Comparison of ENCODE assay signal across 8 mouse cellular contexts in genomic region chr1:42851398-42851767, GRCm38 (mm10). TPM values are rescaled to one million over a fixed set of nuclear protein-coding genes. Genes with fewer than 3 reads are reported as not detected.
DNase-seq lines count a peak whose midpoint lies in the region; ATAC-seq and TF ChIP-seq lines count a peak whose summit lies in the region.

No protein-coding gene starts in this region.

- under 1% methylated on average over 21 of the region's 21 CpGs for WGBS in heart, adult 2 months
- under 1% methylated on average over 21 of the region's 21 CpGs for WGBS in limb, embryonic 15.5 days
- under 1% methylated on average over 21 of the region's 21 CpGs for WGBS in olfactory bulb, adult 2 months

- in situ Hi-C loops in CH12.LX (cut with MboI; ENCODE audit: low pct_ligation_motif_present, low pct_unique_long_range_greater_than_20kb, low sequenced_read_pairs), result no loop called here

- TF ChIP-seq POLR2A in heart, adult 2 months (IDR thresholded peaks at IDR 0.05; ENCODE audit: insufficient read depth, low read depth, low read length), result no peak
- no peak for TF ChIP-seq POLR2A in CH12.LX (IDR thresholded peaks at IDR 0.05; ENCODE audit: low read depth, low read length)
- TF ChIP-seq POLR2A in olfactory bulb, adult 2 months (IDR thresholded peaks at IDR 0.05; ENCODE audit: insufficient read depth, low read depth, low read length), result no peak

- dilution Hi-C loops in CH12.LX (cut with MboI; ENCODE audit: extremely low pct_ligation_motif_present, extremely low pct_unique_long_range_greater_than_20kb, low sequenced_read_pairs), result no loop called here

- intact Hi-C loops in heart, adult 2 months (cut with DNase I), result loop anchor here (10.0 kb wide), 3 partner anchors 243 to 1253 kb away; partner anchors contain the start of genes AI597479, Tex30, Tgfbrap1 and Uxs1
- intact Hi-C loops in heart, postnatal 14 days (cut with DNase I), result no loop called here

- no peaks in the 10 kb centered on the region for H3K27me3 ChIP-seq in heart, adult 2 months (ENCODE audit: control insufficient read depth, insufficient read depth, low read length)
- H3K27me3 ChIP-seq in CH12.LX (replicated peaks), result no peaks in the 10 kb centered on the region
- no peaks in the 10 kb centered on the region for H3K27me3 ChIP-seq in limb, embryonic 15.5 days

- DNase-seq in heart, adult 2 months, result no peak
- no peak for DNase-seq in heart, postnatal 14 days
- DNase-seq in CH12.LX (ENCODE audit: extremely low read depth), result no peak
- no peak for DNase-seq in thymus, postnatal 0 days (ENCODE audit: low spot score)
- no peak for DNase-seq in layer of hippocampus, postnatal 14 days (ENCODE audit: low spot score in 2 of 2)

- H3K9me3 ChIP-seq in CH12.LX (replicated peaks; ENCODE audit: low read length), result no peaks in the 10 kb centered on the region
- no peaks in the 10 kb centered on the region for H3K9me3 ChIP-seq in limb, embryonic 15.5 days

- H3K79me2 ChIP-seq in heart, adult 2 months (replicated peaks; ENCODE audit: control insufficient read depth, insufficient read depth, low read length), result no peaks in the 10 kb centered on the region; the same call in 1 of the 2 replicates
- peaks cover 36% of the 10 kb centered on the region for H3K79me2 ChIP-seq in CH12.LX (replicated peaks; ENCODE audit: control insufficient read depth, extremely low read depth, insufficient read depth, poor library complexity, severe bottlenecking)

- TF ChIP-seq CTCF in heart, adult 2 months (IDR thresholded peaks at IDR 0.05), result no peak
- no peak for TF ChIP-seq CTCF in CH12.LX (conservative IDR thresholded peaks at IDR 0.05 in 1 of 2, IDR thresholded peaks at IDR 0.05 in 1 of 2; ENCODE audit: low read depth in 2 of 2, low read length in 2 of 2)
- no peak for TF ChIP-seq CTCF in olfactory bulb, adult 2 months (IDR thresholded peaks at IDR 0.05; ENCODE audit: insufficient read depth, low read depth, low read length)

- no peak for TF ChIP-seq RAD21 in CH12.LX (IDR thresholded peaks at IDR 0.05; ENCODE audit: low read depth, low read length)

- peak; percentile 70 for ATAC-seq in erythroid progenitor cell, adult 5-6 weeks (replicated peaks; ENCODE audit: low FRiP score, poor library complexity, severe bottlenecking)
- no peak; the same call in none of the 2 replicates for ATAC-seq in limb, embryonic 15.5 days (ENCODE audit: insufficient number of reproducible peaks, low FRiP score, low TSS enrichment, low read depth)

- H3K4me2 ChIP-seq in CH12.LX (ENCODE audit: insufficient read depth, low read depth, poor library complexity, severe bottlenecking), result no peak overlapping the region
- peak overlapping the region; percentile 56 for H3K4me2 ChIP-seq in limb, embryonic 15.5 days

- H3K27ac ChIP-seq in heart, adult 2 months, result peak overlapping the region; percentile 85
- peak overlapping the region; percentile 16; the same call in 1 of the 2 replicates for H3K27ac ChIP-seq in CH12.LX (ENCODE audit: insufficient read depth, low read depth)
- peak overlapping the region; percentile 62 for H3K27ac ChIP-seq in limb, embryonic 15.5 days
- H3K27ac ChIP-seq in olfactory bulb, adult 2 months (ENCODE audit: insufficient read depth, low read depth, low read length), result peak overlapping the region; percentile 41; the same call in 1 of the 2 replicates

- H3K4me3 ChIP-seq in heart, adult 2 months, result peak overlapping the region; percentile 97
- peak overlapping the region; percentile 79 to 87 (median 85) for H3K4me3 ChIP-seq in CH12.LX (replicated peaks in 1 of 3; ENCODE audit: low read depth in 2 of 3, low read length in 2 of 3, poor library complexity in 1 of 3)
- peak overlapping the region; percentile 77 for H3K4me3 ChIP-seq in limb, embryonic 15.5 days
- peak overlapping the region; percentile 75 for H3K4me3 ChIP-seq in olfactory bulb, adult 2 months (ENCODE audit: insufficient read depth, low read depth, low read length)

- no peaks in the 10 kb centered on the region; the same call in 1 of the 2 replicates for H3K36me3 ChIP-seq in heart, adult 2 months (ENCODE audit: control insufficient read depth, insufficient read depth, low read length)
- peaks cover 0 to 5% of the 10 kb centered on the region in 2 experiments for H3K36me3 ChIP-seq in CH12.LX (replicated peaks in 1 of 2; ENCODE audit: control insufficient read depth in 1 of 2, insufficient read depth in 1 of 2, low read length in 1 of 2)
- H3K36me3 ChIP-seq in limb, embryonic 15.5 days, result no peaks in the 10 kb centered on the region

- H3K9ac ChIP-seq in heart, adult 2 months (ENCODE audit: low read depth, low read length), result peak overlapping the region; percentile 74
- peak overlapping the region; percentile 72 for H3K9ac ChIP-seq in CH12.LX (ENCODE audit: insufficient read depth, low read depth)
- peak overlapping the region; percentile 60 for H3K9ac ChIP-seq in limb, embryonic 15.5 days

- TF ChIP-seq EP300 in heart, adult 2 months (IDR thresholded peaks at IDR 0.05; ENCODE audit: insufficient read depth, low read depth, low read length), result no peak
- no peak for TF ChIP-seq EP300 in CH12.LX (IDR thresholded peaks at IDR 0.05; ENCODE audit: low read length)

- H3K4me1 ChIP-seq in heart, adult 2 months (ENCODE audit: control insufficient read depth, insufficient read depth, low read length), result peaks cover 1% of the 10 kb centered on the region
- peaks cover 3 to 25% of the 10 kb centered on the region in 2 experiments; a peak in 2 of 4 replicates for H3K4me1 ChIP-seq in CH12.LX (ENCODE audit: control insufficient read depth in 1 of 2, insufficient read depth in 2 of 2)
- peaks cover 6% of the 10 kb centered on the region for H3K4me1 ChIP-seq in limb, embryonic 15.5 days
- peaks cover 6% of the 10 kb centered on the region for H3K4me1 ChIP-seq in olfactory bulb, adult 2 months (ENCODE audit: control insufficient read depth, insufficient read depth, low read length)

TF ChIP-seq in CH12.LX, 34 proteins besides CTCF, POLR2A, EP300 and RAD21:
- no peak for TF ChIP-seq JUND (conservative IDR thresholded peaks at IDR 0.05; ENCODE audit: low read depth, low read length)
- TF ChIP-seq HCFC1 (IDR thresholded peaks at IDR 0.05; ENCODE audit: low read depth, low read length), result 0 out of 2 replicates have a peak, but pooled peaks have one; percentile 2

RNA-seq across cellular contexts. Expression of gene Mrps9, which starts 0.3 kb away (rescaled TPM):
- total RNA-seq in heart, adult 2 months (2021), result 100 to 1,000 TPM in 1 of 2 experiments, 10 to 100 TPM in 1; 95.5 to 108 TPM
- polyA plus RNA-seq in heart, adult 2 months (2012; rRNA removed), result 52.7 and 59.5 TPM in 2 replicates
- 10 to 100 TPM; 97.4 to 99.6 TPM for total RNA-seq in heart, postnatal 14 days (2021)
- total RNA-seq in CH12.LX (2012; rRNA removed) (105 and 111 TPM in 2 replicates), CH12.LX (2014; rRNA removed) (134 and 144 TPM in 2 replicates)
- 89.9 and 98.6 TPM in 2 replicates for polyA plus RNA-seq in CH12.LX (2012; ENCODE audit: insufficient read length, low read depth)
- 11.2 and 11.7 TPM in 2 replicates for total RNA-seq in erythroid progenitor cell, adult 5-6 weeks (2015; ENCODE audit: low replicate concordance)
- 11.8 and 23.0 TPM in 2 replicates for total RNA-seq in erythroid progenitor cell, adult 5-6 weeks (2017; ENCODE audit: low replicate concordance)
- 40.8 and 44.7 TPM in 2 replicates for polyA plus RNA-seq in limb, embryonic 15.5 days (2015; fragmentation: Nextera tagmentation; extraction: Ambion mirVana)
- not detected in 2 replicates for polyA plus RNA-seq in olfactory bulb, adult 2 months (2012; ENCODE audit: insufficient read depth, insufficient read length, low replicate concordance, missing spikeins)
- 61.4 and 67.9 TPM in 2 replicates for polyA plus RNA-seq in thymus, postnatal 0 days (2015; fragmentation: Nextera tagmentation; extraction: Ambion mirVana)
- total RNA-seq in layer of hippocampus, postnatal 14 days (2021), result 10 to 100 TPM; 42.0 to 42.2 TPM

Comparison
In these comparisons a context has a peak if more than half of its experiments do, and no peak if none do; other contexts are left out.
1. H3K27ac ChIP-seq: peak in every context shown above with its lines; median percentile 85 in heart, adult 2 months; 62 in limb, embryonic 15.5 days; 41 in olfactory bulb, adult 2 months; 16 in CH12.LX.